Mouse (Mus musculus) frontal cortex, adult (tissue): ENCODE data around the gene Svs4.
A peak's percentile ranks its signal among the peaks of the same experiment; 100 is the strongest.
"Not testable (repeated sequence)": the region's sequence is repeated elsewhere in the genome, so short reads cannot be mapped to it uniquely, and the experiment has no call there.

Experiments used
- ATAC-seq: cut with Nextera tagmentation; 2 replicates; pipeline ENCODE4 v1.9.2; 2017; ENCODE audit warnings: mild to moderate bottlenecking, moderate library complexity, mixed read lengths; ENCODE audit not compliant: low TSS enrichment

Svs4 gene

GRCm38 (mm10) chr2:164278359-164278758, at the start of gene Svs4:
Gene Svs4 (minus strand): TSS chr2:164278459.
- ATAC-seq: no peak

DNA sequence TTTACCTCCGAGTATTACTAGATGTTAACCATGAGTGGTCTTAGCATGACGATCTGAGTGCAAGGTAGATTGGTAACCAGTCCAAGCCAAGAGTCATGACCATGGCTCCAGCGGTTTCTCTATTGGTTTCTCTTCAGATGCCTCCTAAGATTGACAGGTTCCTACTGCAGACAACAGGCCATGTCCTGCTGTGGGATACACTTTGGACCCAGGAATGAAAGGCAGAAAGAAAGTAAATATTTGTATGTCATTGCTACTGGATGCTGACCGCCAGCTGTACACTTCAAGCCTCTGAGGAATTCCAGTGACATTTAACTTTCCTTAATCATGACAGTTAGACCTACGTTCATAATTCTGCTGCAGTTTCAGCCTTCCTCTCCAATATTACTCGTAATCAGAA, 42.7 kb upstream of the Svs4 start:
- ATAC-seq: no peak

DNA sequence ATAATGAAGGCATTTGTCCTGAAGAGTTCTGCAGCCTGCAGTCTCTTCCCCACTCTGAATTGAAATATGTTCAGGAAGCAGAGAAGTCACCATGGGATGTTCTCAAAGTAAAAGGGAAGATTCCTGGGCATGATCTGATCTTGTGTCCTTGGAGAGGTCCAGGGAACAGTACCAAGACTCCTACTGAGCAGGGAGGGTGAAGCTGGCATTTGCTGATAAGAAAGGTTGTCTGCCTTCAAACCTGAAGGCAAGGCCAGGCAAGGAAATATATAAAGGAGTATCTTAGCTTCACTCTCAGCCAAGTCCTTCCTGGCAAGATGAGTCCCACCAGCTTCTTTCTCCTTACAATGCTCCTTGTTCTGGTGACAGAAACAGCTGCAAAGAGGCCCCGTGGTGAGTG, 38.2 kb upstream of the Svs4 start, which contains the start of gene Svs6:
TSS of gene Svs6 (plus strand) at position 301 of the 400 bp plus-strand sequence.
- not testable (repeated sequence) for ATAC-seq

GRCm38 (mm10) chr2:164315460-164315859, 37.2 kb upstream of the Svs4 start:
- peak; percentile 96 for ATAC-seq

GRCm38 (mm10) chr2:164312599-164312998, 34.3 kb upstream of the Svs4 start:
- peak; percentile 86 for ATAC-seq

DNA sequence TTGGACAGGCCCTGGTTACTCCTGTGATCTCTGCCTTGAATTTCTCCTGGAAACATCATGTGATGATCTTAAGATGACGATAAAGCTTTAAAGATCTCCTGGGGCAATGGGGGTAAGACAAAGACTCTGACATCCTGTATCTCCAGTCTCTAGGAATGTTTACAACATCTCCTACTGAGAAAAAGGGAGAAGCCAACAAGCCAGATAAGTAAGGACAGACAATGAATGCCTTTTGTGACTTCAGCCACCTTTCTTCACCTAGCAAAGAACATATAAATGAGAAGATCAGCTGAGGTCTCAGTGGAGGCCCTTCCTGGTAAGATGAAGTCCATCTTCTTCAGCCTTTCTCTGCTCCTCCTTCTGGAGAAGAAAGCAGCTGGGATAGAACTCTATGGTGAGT, 10.7 kb upstream of the Svs4 start, which contains the start of gene Svs3a:
TSS of gene Svs3a (plus strand) at position 301 of the 400 bp plus-strand sequence.
- not testable (repeated sequence) for ATAC-seq

DNA sequence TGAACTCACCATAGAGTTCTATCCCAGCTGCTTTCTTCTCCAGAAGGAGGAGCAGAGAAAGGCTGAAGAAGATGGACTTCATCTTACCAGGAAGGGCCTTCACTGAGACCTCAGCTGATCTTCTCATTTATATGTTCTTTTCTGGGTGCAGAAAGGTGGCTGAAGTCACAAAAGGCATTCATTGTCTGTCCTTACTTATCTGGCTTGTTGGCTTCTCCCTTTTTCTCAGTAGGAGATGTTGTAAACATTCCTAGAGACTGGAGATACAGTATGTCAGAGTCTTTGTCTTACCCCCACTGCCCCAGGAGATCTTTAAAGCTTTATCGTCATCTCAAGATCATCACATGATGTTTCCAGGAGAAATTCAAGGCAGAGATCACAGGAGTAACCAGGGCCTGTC, 21.7 kb downstream of the Svs4 start, which contains the start of gene Svs3b:
TSS of gene Svs3b (minus strand) at position 101 of the 400 bp plus-strand sequence.
- ATAC-seq: not testable (repeated sequence)

- no peak for ATAC-seq
These were observed 39.9 kb downstream of the Svs4 start, which contains the start of gene Svs2 for GRCm38 (mm10) chr2:164238366-164238765. Gene Svs2 (minus strand): TSS chr2:164238466.

GRCm38 (mm10) chr2:164232671-164233070, 45.6 kb downstream of the Svs4 start:
- no peak for ATAC-seq

GRCm38 (mm10) chr2:164228361-164229070, 49.7 kb downstream of the Svs4 start:
- no peak for ATAC-seq
